Mouse (Mus musculus) naive thymus-derived CD4-positive, alpha-beta T cell, adult 2 months (primary cell): ENCODE measurements around the gene Gm21969.
A peak's percentile ranks its signal among the peaks of the same experiment; 100 is the strongest.

Source experiments
- DNase-seq: peaks from one replicate; pipeline ENCODE4 v3.0.0-alpha.2; 2011; ENCODE audit warnings: low read depth

The Gm21969 gene

GRCm38 (mm10) chr4:139602357-139603244 lies at the start of gene Gm21969:
TSS of gene Gm21969 (plus strand) at chr4:139603186.
- peak; percentile 90 for DNase-seq

GRCm38 (mm10) chr4:139555235-139555634 lies 47.8 kb upstream of the Gm21969 start:
- no peak for DNase-seq

DNA sequence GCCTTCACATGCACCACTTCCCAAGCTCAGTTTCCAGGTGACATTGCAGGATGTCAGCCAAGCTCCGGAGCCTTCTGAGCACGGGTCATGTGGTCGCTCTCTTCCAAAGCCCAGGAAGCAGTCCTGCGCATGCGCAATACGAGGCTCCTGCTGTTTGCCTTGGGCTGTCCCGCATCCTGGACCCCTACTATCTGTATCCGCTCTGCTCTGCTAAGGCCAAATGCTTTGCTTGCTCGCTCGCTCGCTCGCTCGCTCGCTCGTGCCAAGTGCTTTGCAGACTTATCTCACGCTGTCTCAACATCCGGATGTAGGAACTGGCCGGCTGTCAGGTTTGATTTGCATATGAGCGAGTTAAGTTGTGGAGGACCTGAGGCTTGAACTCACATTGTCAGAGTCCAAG lies 47.0 kb upstream of the Gm21969 start:
- DNase-seq: peak; percentile 28

GRCm38 (mm10) chr4:139568361-139568760 lies 34.6 kb upstream of the Gm21969 start:
- DNase-seq: no peak

- peak; percentile 70 for DNase-seq
Observed at GRCm38 (mm10) chr4:139570756-139571155, 32.2 kb upstream of the Gm21969 start.

GRCm38 (mm10) chr4:139572928-139573512 lies 30.0 kb upstream of the Gm21969 start:
- DNase-seq: peak; percentile 50

- DNase-seq: peak; percentile 100
Observed at GRCm38 (mm10) chr4:139574156-139574798, 28.7 kb upstream of the Gm21969 start.

- peak; percentile 73 for DNase-seq
Observed at GRCm38 (mm10) chr4:139574799-139575672, 27.9 kb upstream of the Gm21969 start.

GRCm38 (mm10) chr4:139575673-139576003 lies 27.3 kb upstream of the Gm21969 start:
- DNase-seq: no peak

DNA sequence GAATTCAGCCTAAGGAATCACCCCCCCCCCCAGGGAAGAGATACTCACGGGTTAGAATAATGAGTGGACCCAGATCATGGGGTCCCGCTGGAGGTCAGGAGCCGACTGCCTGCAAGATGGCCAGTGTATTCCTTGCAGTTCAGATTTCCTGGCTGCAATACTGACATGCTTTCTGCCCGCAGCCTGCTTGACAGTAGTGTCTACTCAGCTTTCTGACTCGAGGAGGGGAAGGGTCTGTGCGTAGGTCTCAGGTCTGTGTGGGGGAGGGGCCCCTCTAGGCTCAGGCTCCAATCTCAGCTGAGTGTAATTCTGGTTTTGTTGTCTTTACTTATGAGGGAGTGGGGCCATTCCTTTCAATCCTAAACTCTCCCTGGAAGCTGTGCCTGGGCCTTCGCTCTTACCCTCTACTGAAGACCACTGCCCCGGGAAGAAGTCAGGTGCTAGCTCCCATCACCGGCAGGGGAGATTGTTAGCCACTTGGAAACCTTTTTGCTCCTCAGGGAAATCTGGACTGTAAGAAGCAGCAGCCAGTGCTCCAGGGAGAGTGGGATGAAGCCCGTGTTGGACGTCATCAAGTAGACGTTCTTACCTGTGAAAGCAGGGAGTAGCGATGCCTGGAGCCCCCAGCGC lies 26.6 kb upstream of the Gm21969 start:
- DNase-seq: no peak

GRCm38 (mm10) chr4:139577006-139577405 lies 26.0 kb upstream of the Gm21969 start:
- no peak for DNase-seq

- DNase-seq: peak; percentile 54
Observed at GRCm38 (mm10) chr4:139578389-139578788, 24.6 kb upstream of the Gm21969 start.

- peak; percentile 77 for DNase-seq
Observed at GRCm38 (mm10) chr4:139579003-139579402, 24.0 kb upstream of the Gm21969 start.

DNA sequence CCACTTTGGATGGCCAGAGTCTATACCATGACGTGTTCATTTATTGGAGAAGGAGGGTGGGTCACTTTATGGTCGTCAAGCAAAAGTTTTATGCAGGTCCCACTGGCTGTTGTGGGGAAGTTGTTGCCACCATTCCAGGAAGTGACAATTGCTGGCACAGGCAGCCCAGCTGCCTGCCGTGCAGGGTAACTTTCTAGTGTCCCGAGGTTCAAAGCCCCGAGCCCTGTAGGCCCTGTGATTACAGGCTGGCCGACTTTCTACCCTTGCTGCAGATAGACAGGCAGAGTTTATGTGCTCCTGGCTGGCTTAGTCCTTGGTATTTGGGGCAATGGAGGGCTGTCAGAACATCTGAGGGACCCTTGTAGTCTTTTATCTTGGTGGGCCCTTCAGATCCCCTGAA lies 23.5 kb upstream of the Gm21969 start:
- no peak for DNase-seq

DNA sequence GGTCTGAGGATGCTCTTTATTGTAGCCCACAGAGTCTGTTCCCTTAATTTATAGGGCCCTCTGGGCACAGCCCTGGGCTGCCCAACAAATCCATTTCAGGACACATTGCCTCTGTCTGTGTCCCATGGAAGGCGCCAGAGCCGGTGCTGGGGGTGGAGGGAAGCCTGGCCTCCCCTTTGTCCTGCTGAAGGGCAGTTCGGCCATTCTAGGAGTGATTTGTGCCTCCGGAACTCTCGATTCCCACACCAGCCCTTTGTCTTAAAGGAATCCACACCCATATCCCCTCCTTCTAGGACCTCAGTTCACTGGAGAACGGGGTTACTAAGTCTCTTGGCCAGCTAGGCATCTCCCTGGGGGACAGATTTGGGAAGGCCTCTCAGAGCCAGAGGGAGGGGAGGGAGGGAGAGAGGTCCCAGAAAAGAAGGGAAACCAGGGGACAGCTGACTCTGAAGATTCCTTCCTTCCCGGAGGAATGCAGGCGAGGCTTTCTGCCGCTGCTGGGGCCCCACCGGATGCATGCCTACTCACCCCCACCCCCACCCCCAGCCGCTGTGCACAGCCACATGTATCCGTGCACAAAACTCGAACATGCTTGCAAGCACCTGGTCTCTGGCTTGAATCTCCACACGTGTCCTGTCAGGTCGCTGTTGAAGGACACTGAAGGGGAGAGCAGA lies 22.2 kb upstream of the Gm21969 start:
- DNase-seq: no peak

DNA sequence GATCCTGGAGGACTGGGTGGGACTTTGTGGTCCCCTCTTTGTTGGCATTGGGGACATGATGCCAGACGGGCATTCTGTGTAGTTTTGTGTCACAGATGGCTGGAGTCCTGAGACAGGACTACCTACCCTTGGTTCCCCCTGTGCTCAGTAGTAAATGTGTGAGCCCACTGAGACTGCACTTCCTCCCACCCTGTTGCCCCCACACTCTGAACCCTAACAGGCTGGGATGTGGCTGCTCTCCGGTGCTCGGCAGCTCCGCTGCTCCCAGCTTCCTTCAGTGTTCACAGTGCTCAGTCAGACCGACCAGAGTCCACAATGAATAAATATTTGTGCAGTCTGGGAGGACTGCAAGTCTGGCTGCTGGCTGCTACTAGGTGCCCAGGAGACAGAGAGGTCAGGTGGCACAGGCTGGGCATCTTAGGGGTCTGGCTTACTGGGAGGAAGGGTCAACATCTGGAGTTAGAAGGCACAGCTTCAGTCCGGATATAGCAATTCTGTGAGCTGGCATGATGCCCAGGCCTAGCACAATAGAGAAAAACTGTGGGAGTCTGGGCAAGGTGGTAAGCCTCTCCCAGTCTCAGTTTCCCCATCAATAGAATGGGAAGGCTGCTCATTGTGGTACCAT lies 21.4 kb upstream of the Gm21969 start:
- no peak for DNase-seq

- peak; percentile 16 for DNase-seq
Observed at GRCm38 (mm10) chr4:139582346-139582745, 20.6 kb upstream of the Gm21969 start.

GRCm38 (mm10) chr4:139582903-139583302 lies 20.1 kb upstream of the Gm21969 start:
- DNase-seq: no peak

- DNase-seq: no peak
Observed at GRCm38 (mm10) chr4:139583629-139584245, 19.2 kb upstream of the Gm21969 start.

- DNase-seq: no peak
Observed at GRCm38 (mm10) chr4:139584704-139585103, 18.3 kb upstream of the Gm21969 start.
